Mouse (Mus musculus) bone marrow macrophage, adult 2 months (primary cell): ENCODE results near the gene Ppif.

Experiments used
- CTCF ChIP-seq: IDR thresholded peaks from 2 replicates; pipeline ENCODE4 v1.5.1; 2012; ENCODE audit warnings: low read depth, mild to moderate bottlenecking, low read length, moderate library complexity
- POLR2A ChIP-seq: IDR thresholded peaks from 2 replicates; pipeline ENCODE4 v1.6.1; 2012; ENCODE audit warnings: mild to moderate bottlenecking, low read depth, low read length, borderline replicate concordance

DNA sequence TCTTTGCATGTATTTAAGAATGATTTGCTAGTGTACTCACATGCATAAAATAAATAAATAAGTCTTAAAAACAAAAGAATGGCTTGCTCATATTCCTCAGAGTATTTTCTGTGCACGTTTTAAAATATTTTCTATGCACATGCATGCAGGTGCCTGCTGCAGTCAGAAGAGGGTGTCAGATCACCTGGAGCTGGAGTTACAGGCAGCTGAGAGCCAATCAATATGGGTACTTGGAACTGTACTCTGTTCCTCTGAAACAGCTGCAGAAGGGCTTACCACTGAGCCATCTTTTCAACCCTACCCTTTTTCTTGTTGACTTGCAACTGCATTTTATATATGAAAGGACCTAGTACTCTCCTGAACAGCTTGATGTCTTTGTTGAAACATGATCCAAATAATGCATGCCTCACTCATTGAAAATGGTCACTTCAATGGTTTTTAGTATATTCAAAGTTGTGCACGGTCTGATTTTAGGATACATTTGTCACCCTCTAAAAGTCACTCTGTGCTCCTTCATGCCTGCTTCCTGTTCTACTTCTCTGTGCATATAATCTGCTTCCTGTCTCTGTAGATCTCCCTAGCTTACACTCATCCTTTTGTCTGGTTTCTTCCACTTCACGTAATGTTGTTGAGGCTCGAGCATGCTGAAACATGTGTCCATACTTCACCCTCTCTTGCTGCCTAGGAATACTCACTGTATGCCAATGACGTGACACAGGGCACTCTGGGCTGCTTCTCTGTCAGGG is 27.2 kb downstream of the Ppif start:
- no peak for TF ChIP-seq CTCF
- no peak for TF ChIP-seq POLR2A
